Mouse (Mus musculus): ENCODE measurements around the gene Dip2c.

The Dip2c gene

DNA sequence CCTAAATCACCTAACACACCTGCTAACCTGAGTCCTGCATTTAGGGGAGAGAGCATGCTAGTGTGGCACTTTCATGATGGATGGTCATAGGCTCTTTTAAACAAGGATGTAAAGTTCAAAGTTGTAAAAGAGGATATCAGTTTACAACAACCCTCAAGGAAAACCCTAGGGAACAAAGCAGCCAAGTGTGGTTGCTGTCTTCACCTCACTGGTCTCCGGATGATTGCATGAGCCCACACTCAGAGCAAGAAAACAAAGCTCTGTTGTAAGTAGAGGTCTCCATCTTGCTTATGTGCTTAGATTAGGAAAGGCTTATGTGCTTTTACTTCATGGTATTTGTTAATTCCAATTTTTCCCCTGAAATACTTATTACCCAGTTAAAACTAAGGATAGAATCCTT, 384.4 kb downstream of the Dip2c start:
- in situ Hi-C loops (cut with MboI, MseI), result no loop called here

- in situ Hi-C loops (cut with MboI, MseI), result no loop called here
These were observed 387.3 kb downstream of the Dip2c start for GRCm38 (mm10) chr13:9663593-9663992.

GRCm38 (mm10) chr13:9667954-9668496, 391.7 kb downstream of the Dip2c start:
- in situ Hi-C loops (cut with MboI, MseI), result no loop called here

- in situ Hi-C loops (cut with MboI, MseI), result no loop called here
These were observed 392.9 kb downstream of the Dip2c start for GRCm38 (mm10) chr13:9669246-9669645.

DNA sequence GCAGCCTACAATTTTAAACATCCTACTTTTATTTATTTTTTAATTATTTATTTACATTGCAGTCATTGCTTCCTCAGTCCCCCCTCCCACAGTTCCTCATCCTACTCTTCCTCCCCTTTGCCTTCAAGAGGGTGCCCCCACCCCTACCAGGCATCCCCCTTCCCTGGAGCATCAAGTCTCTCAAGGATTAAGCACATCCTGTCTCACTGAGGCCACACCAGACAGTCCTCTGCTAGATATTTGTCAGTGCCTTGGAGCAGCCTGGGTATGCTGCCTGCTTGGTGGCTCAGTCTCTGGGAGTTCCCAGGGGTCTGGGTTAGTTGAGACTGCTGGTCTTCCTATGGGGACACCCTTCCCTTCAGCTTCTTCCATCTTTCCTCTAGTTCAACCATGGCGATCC, 397.8 kb downstream of the Dip2c start:
- in situ Hi-C loops (cut with MboI, MseI), result no loop called here

DNA sequence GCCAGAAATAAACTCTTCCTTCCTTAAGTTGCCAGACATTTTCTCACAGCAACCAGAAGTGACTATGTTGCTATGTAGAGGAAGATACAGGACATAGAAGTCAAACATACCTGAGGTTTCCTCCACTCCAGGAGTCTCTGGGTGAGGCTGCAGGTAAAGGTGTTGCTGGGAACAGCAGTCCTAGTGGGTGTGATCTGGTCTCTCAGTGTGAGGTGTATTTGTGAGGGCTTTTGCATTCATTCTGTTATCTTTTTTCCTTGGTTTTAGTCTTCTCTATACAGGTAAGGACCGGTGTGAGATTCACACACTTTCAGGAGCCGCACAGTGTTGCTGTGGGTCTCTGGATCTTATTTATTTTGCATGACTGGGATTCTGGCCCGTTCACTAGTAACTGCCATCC, 405.2 kb downstream of the Dip2c start:
- in situ Hi-C loops (cut with MboI, MseI), result no loop called here

GRCm38 (mm10) chr13:9683280-9683679, 407.0 kb downstream of the Dip2c start:
- in situ Hi-C loops (cut with MboI, MseI), result no loop called here

DNA sequence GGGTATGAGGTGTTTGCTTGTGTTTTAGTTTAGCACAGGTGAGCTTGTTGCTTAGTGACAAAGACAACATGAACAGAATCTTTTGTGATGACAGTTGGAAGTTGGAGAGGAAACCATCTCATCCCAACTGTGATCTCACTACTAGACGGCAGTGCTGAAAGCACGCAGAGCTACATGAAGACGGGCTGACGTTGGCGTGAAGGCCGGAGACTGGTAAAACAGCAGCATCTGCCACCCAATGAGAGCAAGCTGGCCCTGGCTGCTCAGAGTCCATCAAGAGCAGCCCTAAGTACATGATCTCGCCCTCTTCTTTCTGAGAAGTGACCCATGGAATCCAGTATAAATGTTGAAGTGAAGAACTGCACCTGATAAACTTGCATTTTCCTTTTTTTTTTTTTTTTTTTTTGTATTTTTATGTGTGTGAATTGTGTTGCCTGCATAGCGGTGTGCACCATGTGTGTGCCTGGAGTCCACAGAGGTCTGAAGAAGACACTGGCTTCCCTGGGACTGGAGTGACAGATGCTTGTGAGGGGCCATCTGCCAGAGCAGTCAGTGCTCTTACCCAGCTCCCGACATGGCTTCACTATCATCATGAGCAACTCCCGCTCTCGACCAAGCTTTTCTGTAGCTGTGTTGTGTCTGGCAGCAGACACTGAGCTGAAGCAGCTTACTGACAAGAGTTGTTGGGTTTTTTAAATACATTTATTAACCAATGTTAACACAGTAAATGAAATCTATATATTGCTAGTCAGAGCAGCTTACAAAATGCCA, 408.0 kb downstream of the Dip2c start:
- in situ Hi-C loops (cut with MboI, MseI), result no loop called here

GRCm38 (mm10) chr13:9686261-9686660, 409.9 kb downstream of the Dip2c start:
- in situ Hi-C loops (cut with MboI, MseI), result no loop called here

DNA sequence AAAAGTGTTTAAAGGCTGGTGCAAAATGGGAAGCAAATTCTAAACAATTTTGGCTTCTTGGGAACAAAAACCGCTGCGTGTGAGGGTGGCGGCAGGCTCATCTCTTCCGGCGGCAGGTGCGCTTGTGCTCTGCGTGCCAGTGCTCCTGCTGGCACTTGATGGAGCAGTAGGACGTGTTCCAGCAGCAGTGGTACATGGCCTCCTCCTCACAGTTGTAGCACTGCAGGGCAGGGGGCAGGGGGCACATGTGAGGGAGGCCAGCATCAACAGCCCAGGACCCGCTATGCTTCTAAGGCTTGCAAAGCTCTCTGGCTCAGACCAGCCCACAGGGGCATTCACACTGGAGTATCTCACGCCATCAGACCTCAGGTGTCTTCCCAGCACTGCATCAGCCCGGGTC, 410.4 kb downstream of the Dip2c start:
- in situ Hi-C loops (cut with MboI, MseI), result no loop called here

GRCm38 (mm10) chr13:9689366-9689765, 413.0 kb downstream of the Dip2c start:
- in situ Hi-C loops (cut with MboI, MseI), result no loop called here

GRCm38 (mm10) chr13:9692876-9693275, 416.5 kb downstream of the Dip2c start:
- in situ Hi-C loops (cut with MboI, MseI), result no loop called here

GRCm38 (mm10) chr13:9694651-9695050, 418.3 kb downstream of the Dip2c start:
- in situ Hi-C loops (cut with MboI, MseI), result no loop called here

- in situ Hi-C loops (cut with MboI, MseI), result no loop called here
These were observed 419.1 kb downstream of the Dip2c start for GRCm38 (mm10) chr13:9695403-9695802.

DNA sequence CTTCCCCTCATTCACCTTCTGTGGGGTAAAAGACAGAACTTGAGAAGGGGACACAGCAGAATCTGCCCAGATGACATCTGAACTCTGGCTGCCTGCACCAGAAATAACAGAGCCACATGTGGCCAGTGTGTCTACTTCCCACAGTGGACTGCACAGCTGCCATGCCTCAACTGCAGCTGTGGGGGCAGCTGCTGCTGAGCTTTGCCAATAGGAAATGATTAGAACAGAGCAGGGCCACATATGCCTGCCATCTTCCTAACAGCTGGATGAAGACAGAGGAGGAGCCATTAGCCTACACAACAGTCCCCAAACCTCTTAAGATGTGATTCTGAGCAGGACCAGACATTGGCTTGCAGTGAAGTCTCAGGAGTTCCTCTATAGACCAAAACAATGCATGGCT, 419.5 kb downstream of the Dip2c start:
- in situ Hi-C loops (cut with MboI, MseI), result no loop called here

- in situ Hi-C loops (cut with MboI, MseI), result no loop called here
These were observed 421.0 kb downstream of the Dip2c start for GRCm38 (mm10) chr13:9697340-9697739.

GRCm38 (mm10) chr13:9702615-9703235, 426.4 kb downstream of the Dip2c start:
- in situ Hi-C loops (cut with MboI, MseI), result no loop called here

DNA sequence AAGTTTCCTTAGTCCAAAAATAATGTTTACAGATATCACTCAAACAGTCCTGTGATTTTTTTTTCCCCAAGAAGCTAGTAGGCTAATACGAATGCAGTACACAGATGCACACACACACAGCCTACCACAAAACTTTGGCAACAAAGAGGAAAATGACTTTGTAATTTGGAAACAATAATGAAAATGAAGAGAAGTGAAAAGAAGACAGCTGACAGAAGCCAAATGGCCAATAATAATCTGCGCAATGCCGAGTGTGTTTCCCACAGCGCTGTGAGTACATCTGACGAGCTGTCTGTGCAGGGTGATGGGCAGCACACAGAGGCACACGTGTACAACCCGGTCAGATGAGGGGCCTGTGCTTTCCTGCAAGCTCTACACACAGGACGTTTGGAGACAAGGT, 430.4 kb downstream of the Dip2c start:
- in situ Hi-C loops (cut with MboI, MseI), result no loop called here

DNA sequence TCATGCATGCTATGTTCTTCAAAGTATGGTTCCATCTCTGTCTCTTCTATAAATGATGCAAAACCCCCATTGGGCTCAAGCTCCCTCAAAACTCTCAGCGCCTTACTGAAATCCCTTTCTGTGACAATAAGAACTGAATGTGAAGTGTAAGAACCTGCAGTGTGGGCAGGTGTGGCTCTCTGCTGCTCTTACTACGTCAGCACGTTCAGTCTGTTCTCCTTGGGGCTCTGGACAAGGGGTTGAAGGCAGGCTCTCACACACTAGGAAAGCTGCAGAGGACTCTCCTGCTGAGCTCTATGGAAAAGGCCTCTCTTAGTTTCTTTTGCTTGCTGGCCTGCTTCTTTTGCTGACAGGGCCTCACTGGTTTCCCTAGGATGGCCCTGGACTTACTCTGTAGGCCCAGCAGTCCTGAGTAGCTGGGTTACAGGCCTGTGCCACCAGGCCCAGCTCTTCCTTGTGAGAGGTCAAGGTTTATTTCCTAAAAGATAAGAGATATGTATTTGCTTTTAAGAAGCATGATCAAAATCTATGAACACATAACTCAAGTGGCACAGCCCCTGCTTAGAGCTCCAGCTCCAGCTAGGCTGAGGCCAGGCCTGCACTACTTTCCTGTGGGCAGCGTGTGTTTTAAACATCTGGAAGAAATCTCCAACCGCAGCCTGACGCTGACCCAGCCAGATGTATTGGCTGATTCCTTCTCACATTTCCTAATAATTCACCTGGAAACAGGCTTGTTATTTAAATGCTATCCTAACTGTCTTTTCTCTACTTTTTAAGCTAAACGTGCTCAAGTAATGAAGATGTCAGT, 432.3 kb downstream of the Dip2c start:
- in situ Hi-C loops (cut with MboI, MseI), result no loop called here

- in situ Hi-C loops (cut with MboI, MseI), result no loop called here
These were observed 436.1 kb downstream of the Dip2c start for GRCm38 (mm10) chr13:9712409-9712808.

GRCm38 (mm10) chr13:9712971-9713370, 436.6 kb downstream of the Dip2c start:
- in situ Hi-C loops (cut with MboI, MseI), result no loop called here

GRCm38 (mm10) chr13:9713462-9714134, 437.3 kb downstream of the Dip2c start:
- in situ Hi-C loops (cut with MboI, MseI), result no loop called here
